28 mouse cellular contexts compared by ENCODE assay signal in genomic region chr5:12555401-12555800, GRCm38 (mm10).
"Had no signal": no experiment of that assay in that cellular context is flagged by ENCODE, and none has a peak within 500 bp of the region (broad histone marks: within the 10 kb centered on the region; RNA-seq: fewer than 3 reads in every experiment).

No protein-coding gene starts in this region.

- H3K36me3 ChIP-seq: limb, embryonic 10.5 days; limb, embryonic 12.5 days; limb, embryonic 13.5 days; limb, embryonic 15.5 days; liver, embryonic 12.5 days; liver, embryonic 13.5 days; liver, embryonic 15.5 days; lung, embryonic 15.5 days; midbrain, embryonic 10.5 days; midbrain, embryonic 12.5 days; midbrain, embryonic 13.5 days; midbrain, embryonic 15.5 days had no signal

- DNase-seq: left cerebral cortex, postnatal 4 days; liver; liver, embryonic 13.5 days; liver, postnatal 0 days; lung, adult 18-20 months; lung, adult 2 months; lung, embryonic 14.5 days; lung, postnatal 10 days; lung, postnatal 14 days; lung, postnatal 36 days; lung, postnatal 4 days; midbrain, embryonic 14.5 days had no signal

- H3K27me3 ChIP-seq: limb, embryonic 12.5 days; limb, embryonic 13.5 days; limb, embryonic 15.5 days; liver, embryonic 12.5 days; liver, embryonic 13.5 days; liver, embryonic 15.5 days; lung, embryonic 15.5 days; megakaryocyte, embryonic 14.5 days; midbrain, embryonic 12.5 days; midbrain, embryonic 13.5 days; midbrain, embryonic 15.5 days had no signal

- H3K4me1 ChIP-seq: limb, embryonic 15.5 days; liver, embryonic 12.5 days; liver, embryonic 13.5 days; liver, embryonic 15.5 days; lung, embryonic 15.5 days; megakaryocyte, embryonic 14.5 days; midbrain, embryonic 10.5 days; midbrain, embryonic 12.5 days; midbrain, embryonic 13.5 days; midbrain, embryonic 15.5 days had no signal

- H3K9me3 ChIP-seq: limb, embryonic 10.5 days; limb, embryonic 12.5 days; limb, embryonic 13.5 days; limb, embryonic 15.5 days; liver, embryonic 12.5 days; liver, embryonic 13.5 days; liver, embryonic 15.5 days; lung, embryonic 15.5 days; megakaryocyte, embryonic 14.5 days; midbrain, embryonic 10.5 days; midbrain, embryonic 12.5 days; midbrain, embryonic 13.5 days; midbrain, embryonic 15.5 days had no signal

- H3K4me3 ChIP-seq: left cerebral cortex, adult 2 months; limb, embryonic 10.5 days; limb, embryonic 12.5 days; limb, embryonic 13.5 days; limb, embryonic 15.5 days; liver, embryonic 12.5 days; liver, embryonic 13.5 days; liver, embryonic 15.5 days; lung, embryonic 15.5 days; megakaryocyte, embryonic 14.5 days; midbrain, embryonic 10.5 days; midbrain, embryonic 12.5 days; midbrain, embryonic 13.5 days; midbrain, embryonic 15.5 days; myocyte had no signal

- H3K27ac ChIP-seq: left cerebral cortex, adult 2 months; limb, embryonic 10.5 days; limb, embryonic 12.5 days; limb, embryonic 13.5 days; limb, embryonic 15.5 days; liver, embryonic 12.5 days; liver, embryonic 13.5 days; liver, embryonic 14.5 days; liver, embryonic 15.5 days; lung, embryonic 15.5 days; macrophage; midbrain, embryonic 10.5 days; midbrain, embryonic 12.5 days; midbrain, embryonic 13.5 days; midbrain, embryonic 15.5 days had no signal

- H3K9ac ChIP-seq: limb, embryonic 12.5 days; limb, embryonic 13.5 days; limb, embryonic 15.5 days; liver, embryonic 12.5 days; liver, embryonic 13.5 days; liver, embryonic 14.5 days; liver, embryonic 15.5 days; liver, postnatal 0 days; lung, embryonic 14.5 days; lung, embryonic 15.5 days; midbrain, embryonic 12.5 days; midbrain, embryonic 13.5 days; midbrain, embryonic 15.5 days had no signal
